Mouse (Mus musculus): ENCODE measurements at regions not wholly inside any gene's neighbourhood (a gene's known extent, or its start where the extent isn't known, plus 50 kb on each side); places are given as distances from the start of the nearest gene placed in this dataset.

DNA sequence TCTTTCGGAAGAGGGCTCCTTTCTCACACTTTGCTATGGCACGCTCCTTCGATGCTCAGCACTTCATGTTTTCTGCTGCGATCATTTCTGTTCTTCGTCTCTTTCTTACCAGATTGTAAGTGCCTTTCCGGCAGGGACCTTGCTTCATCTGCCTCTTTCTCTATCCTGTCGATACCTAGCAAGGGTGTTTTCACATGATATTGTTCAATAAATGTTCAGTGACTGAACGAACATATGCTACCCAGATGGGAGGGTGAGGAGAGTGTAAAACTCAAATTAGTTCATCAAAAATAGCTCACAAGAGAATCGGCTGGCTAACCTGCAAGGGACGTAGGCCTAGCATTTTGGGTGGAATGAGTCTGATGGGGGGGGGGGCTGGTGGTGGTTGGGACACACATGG lies 272.5 kb downstream of the Etnk1 start:
- TF ChIP-seq CTCF (IDR thresholded peaks at IDR 0.05; ENCODE audit: low read depth) (no peak), EP300 (IDR thresholded peaks at IDR 0.05; ENCODE audit: low read depth) (no peak)

Data from liver, postnatal 0 days (tissue).